Mouse (Mus musculus): ENCODE measurements around the gene Tnik. TPM values are rescaled to one million over a fixed set of nuclear protein-coding genes. Genes with fewer than 3 reads are reported as not detected.

The Tnik gene
- polyA plus RNA-seq, 1 experiment: 0.21 TPM

GRCm38 (mm10) chr3:28289693-28290092 lies 26.7 kb downstream of the Tnik start:
- no peaks in the 10 kb centered on the region for H3K79me3 ChIP-seq (ENCODE audit: low read depth)
- H3K36me3 ChIP-seq (ENCODE audit: control insufficient read depth, insufficient read depth): no peaks in the 10 kb centered on the region
- no peaks in the 10 kb centered on the region for H3K79me2 ChIP-seq (ENCODE audit: control insufficient read depth, insufficient read depth)
- H3K4me3 ChIP-seq (ENCODE audit: insufficient read depth, poor library complexity, severe bottlenecking): no peak overlapping the region
- H3ac ChIP-seq (ENCODE audit: control insufficient read depth, insufficient read length, low read depth): no peak overlapping the region
- peaks cover 9% of the 10 kb centered on the region for H3K27me3 ChIP-seq (ENCODE audit: control insufficient read depth, insufficient read depth, insufficient read length)
- TF ChIP-seq CTCF (IDR thresholded peaks at IDR 0.05; ENCODE audit: control insufficient read depth, insufficient read depth, insufficient read length) (no peak), MYOD1 (IDR thresholded peaks at IDR 0.05; ENCODE audit: control insufficient read depth, insufficient read length, low read depth) (no peak), CEBPB (IDR thresholded peaks at IDR 0.05; ENCODE audit: low read depth) (no peak), USF1 (IDR thresholded peaks at IDR 0.05; ENCODE audit: low read depth) (no peak), FOSL1 (IDR thresholded peaks at IDR 0.05; ENCODE audit: insufficient read depth, low read length, poor library complexity, severe bottlenecking) (no peak), MYOG (IDR thresholded peaks at IDR 0.05; ENCODE audit: control insufficient read depth, extremely low read depth, insufficient read length) (no peak), MAX (IDR thresholded peaks at IDR 0.05) (no peak)

DNA sequence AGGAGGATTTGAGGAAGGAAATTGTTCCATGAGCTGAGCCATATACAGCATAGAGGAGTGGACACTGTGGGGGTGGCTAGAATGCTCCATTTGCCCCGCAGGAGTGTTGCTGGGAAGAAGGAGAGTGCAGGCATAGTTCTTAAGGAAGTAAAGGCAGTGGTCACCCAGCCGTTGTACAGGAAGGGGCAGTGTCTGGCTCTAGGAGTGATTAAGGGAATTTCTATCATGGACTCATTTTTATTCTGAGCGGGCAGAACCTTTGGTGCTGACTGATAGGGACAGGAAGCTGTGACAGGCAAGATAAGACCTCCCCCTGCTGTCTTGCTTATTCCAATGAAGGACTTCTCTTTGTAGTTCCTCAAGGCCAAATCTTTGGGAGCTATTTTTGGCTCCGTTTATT lies 38.4 kb downstream of the Tnik start:
- TF ChIP-seq FOSL1 (IDR thresholded peaks at IDR 0.05; ENCODE audit: insufficient read depth, low read length, poor library complexity, severe bottlenecking) (no peak), USF1 (IDR thresholded peaks at IDR 0.05; ENCODE audit: low read depth) (no peak), CEBPB (IDR thresholded peaks at IDR 0.05; ENCODE audit: low read depth) (no peak), CTCF (IDR thresholded peaks at IDR 0.05; ENCODE audit: control insufficient read depth, insufficient read depth, insufficient read length) (no peak), MYOG (IDR thresholded peaks at IDR 0.05; ENCODE audit: control insufficient read depth, extremely low read depth, insufficient read length) (no peak), MYOD1 (IDR thresholded peaks at IDR 0.05; ENCODE audit: control insufficient read depth, insufficient read length, low read depth) (no peak), MAX (IDR thresholded peaks at IDR 0.05) (no peak)
- H3K4me3 ChIP-seq (ENCODE audit: insufficient read depth, poor library complexity, severe bottlenecking): no peak overlapping the region
- no peaks in the 10 kb centered on the region for H3K27me3 ChIP-seq (ENCODE audit: control insufficient read depth, insufficient read depth, insufficient read length)
- no peaks in the 10 kb centered on the region for H3K79me2 ChIP-seq (ENCODE audit: control insufficient read depth, insufficient read depth)
- no peaks in the 10 kb centered on the region for H3K36me3 ChIP-seq (ENCODE audit: control insufficient read depth, insufficient read depth)
- H3ac ChIP-seq (ENCODE audit: control insufficient read depth, insufficient read length, low read depth): no peak overlapping the region
- H3K79me3 ChIP-seq (ENCODE audit: low read depth): no peaks in the 10 kb centered on the region

GRCm38 (mm10) chr3:28303915-28304314 lies 40.9 kb downstream of the Tnik start:
- Histone ChIP-seq H3K79me2 (ENCODE audit: control insufficient read depth, insufficient read depth) (no peaks in the 10 kb centered on the region), H3K36me3 (ENCODE audit: control insufficient read depth, insufficient read depth) (no peaks in the 10 kb centered on the region), H3K27me3 (ENCODE audit: control insufficient read depth, insufficient read depth, insufficient read length) (no peaks in the 10 kb centered on the region), H3K79me3 (ENCODE audit: low read depth) (no peaks in the 10 kb centered on the region), H3ac (ENCODE audit: control insufficient read depth, insufficient read length, low read depth) (no peak overlapping the region), H3K4me3 (ENCODE audit: insufficient read depth, poor library complexity, severe bottlenecking) (no peak overlapping the region)
- TF ChIP-seq CEBPB (IDR thresholded peaks at IDR 0.05; ENCODE audit: low read depth): no peak
- no peak for TF ChIP-seq USF1 (IDR thresholded peaks at IDR 0.05; ENCODE audit: low read depth)
- no peak for TF ChIP-seq MAX (IDR thresholded peaks at IDR 0.05)

- no peaks in the 10 kb centered on the region for H3K27me3 ChIP-seq (ENCODE audit: control insufficient read depth, insufficient read depth, insufficient read length)
- H3ac ChIP-seq (ENCODE audit: control insufficient read depth, insufficient read length, low read depth): no peak overlapping the region
- H3K4me3 ChIP-seq (ENCODE audit: insufficient read depth, poor library complexity, severe bottlenecking): no peak overlapping the region
- H3K36me3 ChIP-seq (ENCODE audit: control insufficient read depth, insufficient read depth): no peaks in the 10 kb centered on the region
- no peak for TF ChIP-seq MYOD1 (IDR thresholded peaks at IDR 0.05; ENCODE audit: control insufficient read depth, insufficient read length, low read depth)
- no peaks in the 10 kb centered on the region for H3K79me3 ChIP-seq (ENCODE audit: low read depth)
- no peaks in the 10 kb centered on the region for H3K79me2 ChIP-seq (ENCODE audit: control insufficient read depth, insufficient read depth)
Observed at GRCm38 (mm10) chr3:28306852-28307251, 43.8 kb downstream of the Tnik start.

GRCm38 (mm10) chr3:28314438-28314837 lies 51.4 kb downstream of the Tnik start:
- no peak overlapping the region for H3K4me3 ChIP-seq (ENCODE audit: insufficient read depth, poor library complexity, severe bottlenecking)
- no peak for TF ChIP-seq FOSL1 (IDR thresholded peaks at IDR 0.05; ENCODE audit: insufficient read depth, low read length, poor library complexity, severe bottlenecking)
- TF ChIP-seq CEBPB (IDR thresholded peaks at IDR 0.05; ENCODE audit: low read depth): no peak
- TF ChIP-seq CTCF (IDR thresholded peaks at IDR 0.05; ENCODE audit: control insufficient read depth, insufficient read depth, insufficient read length): no peak
- TF ChIP-seq MYOD1 (IDR thresholded peaks at IDR 0.05; ENCODE audit: control insufficient read depth, insufficient read length, low read depth): no peak
- TF ChIP-seq MYOG (IDR thresholded peaks at IDR 0.05; ENCODE audit: control insufficient read depth, extremely low read depth, insufficient read length): no peak
- no peak for TF ChIP-seq USF1 (IDR thresholded peaks at IDR 0.05; ENCODE audit: low read depth)
- no peak for TF ChIP-seq MAX (IDR thresholded peaks at IDR 0.05)
- no peaks in the 10 kb centered on the region for H3K79me2 ChIP-seq (ENCODE audit: control insufficient read depth, insufficient read depth)

GRCm38 (mm10) chr3:28317339-28317738 lies 54.3 kb downstream of the Tnik start:
- Histone ChIP-seq H3K27me3 (ENCODE audit: control insufficient read depth, insufficient read depth, insufficient read length) (no peaks in the 10 kb centered on the region), H3K36me3 (ENCODE audit: control insufficient read depth, insufficient read depth) (no peaks in the 10 kb centered on the region), H3K79me3 (ENCODE audit: low read depth) (no peaks in the 10 kb centered on the region), H3ac (ENCODE audit: control insufficient read depth, insufficient read length, low read depth) (no peak overlapping the region), H3K79me2 (ENCODE audit: control insufficient read depth, insufficient read depth) (no peaks in the 10 kb centered on the region), H3K4me3 (ENCODE audit: insufficient read depth, poor library complexity, severe bottlenecking) (no peak overlapping the region)
- no peak for TF ChIP-seq USF1 (IDR thresholded peaks at IDR 0.05; ENCODE audit: low read depth)
- no peak for TF ChIP-seq FOSL1 (IDR thresholded peaks at IDR 0.05; ENCODE audit: insufficient read depth, low read length, poor library complexity, severe bottlenecking)
- TF ChIP-seq CEBPB (IDR thresholded peaks at IDR 0.05; ENCODE audit: low read depth): no peak
- no peak for TF ChIP-seq MAX (IDR thresholded peaks at IDR 0.05)
- no peak for TF ChIP-seq MYOD1 (IDR thresholded peaks at IDR 0.05; ENCODE audit: control insufficient read depth, insufficient read length, low read depth)
- no peak for TF ChIP-seq MYOG (IDR thresholded peaks at IDR 0.05; ENCODE audit: control insufficient read depth, extremely low read depth, insufficient read length)
- TF ChIP-seq CTCF (IDR thresholded peaks at IDR 0.05; ENCODE audit: control insufficient read depth, insufficient read depth, insufficient read length): no peak

More at GRCm38 (mm10) chr3:28314438-28314837, 51.4 kb downstream of the Tnik start:
- Histone ChIP-seq H3ac (ENCODE audit: control insufficient read depth, insufficient read length, low read depth) (no peak overlapping the region), H3K27me3 (ENCODE audit: control insufficient read depth, insufficient read depth, insufficient read length) (no peaks in the 10 kb centered on the region), H3K36me3 (ENCODE audit: control insufficient read depth, insufficient read depth) (no peaks in the 10 kb centered on the region), H3K79me3 (ENCODE audit: low read depth) (no peaks in the 10 kb centered on the region)

All from C2C12 (cell line).